Mouse (Mus musculus): Measurements from ENCODE around the gene Arhgap6.

DNA sequence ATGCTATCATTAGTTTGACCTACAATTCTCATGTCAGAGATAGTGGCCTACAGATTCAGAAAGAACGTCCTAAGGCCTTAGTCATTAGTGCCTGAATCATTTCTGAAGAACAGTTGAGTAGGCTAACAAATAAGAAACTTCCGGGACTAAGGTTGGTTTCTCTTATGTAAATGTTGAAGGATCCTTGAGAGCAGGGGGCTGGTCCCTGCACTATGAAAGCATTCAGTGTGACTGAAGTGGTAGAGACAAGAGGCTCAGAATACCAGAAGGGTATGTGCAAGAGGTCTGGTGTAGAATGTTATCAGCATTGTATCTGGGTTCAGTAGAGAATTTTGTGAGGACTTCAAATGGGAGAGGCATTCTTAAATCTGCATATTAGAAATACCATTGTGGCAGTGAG, 185.5 kb downstream of the Arhgap6 start:
- no peak for TF ChIP-seq ZNF384 (IDR thresholded peaks at IDR 0.05; ENCODE audit: low read depth, low read length)
- no peak for TF ChIP-seq CHD2 (IDR thresholded peaks at IDR 0.05; ENCODE audit: low read depth, low read length)
- TF ChIP-seq ZC3H11A (IDR thresholded peaks at IDR 0.05; ENCODE audit: borderline replicate concordance, low read depth, low read length), result no peak
- no peak for TF ChIP-seq MAFK (IDR thresholded peaks at IDR 0.05; ENCODE audit: insufficient read depth, low read depth, low read length)
